Mouse (Mus musculus) midbrain, embryonic 13.5 days (tissue): ENCODE results near the gene Mrvi1. TPM values are rescaled to one million over a fixed set of nuclear protein-coding genes. Genes with fewer than 3 reads are reported as not detected.

Experiments used
- ATAC-seq: fragments of 200-750 bp; cut with Nextera tagmentation; 2 replicates; pipeline ENCODE4 v1.8.0; 2017; ENCODE audit warnings: mild to moderate bottlenecking, moderate TSS enrichment, moderate library complexity
- H3K27ac ChIP-seq: fragments of 300-500 bp; sonication (generic); 2 replicates; pipeline ENCODE4 v1.5.1; 2015; ENCODE audit warnings: inconsistent platforms, mild to moderate bottlenecking, moderate library complexity
- H3K27me3 ChIP-seq: fragments of 300-500 bp; sonication (generic); 2 replicates; pipeline ENCODE4 v1.6.1; 2015; ENCODE audit warnings: mild to moderate bottlenecking, inconsistent platforms
- H3K36me3 ChIP-seq: fragments of 300-500 bp; sonication (generic); 2 replicates; pipeline ENCODE4 v1.6.1; 2015; ENCODE audit warnings: mild to moderate bottlenecking, inconsistent platforms
- H3K4me1 ChIP-seq: fragments of 300-500 bp; sonication (generic); replicated peaks from 2 replicates; pipeline ENCODE4 v1.6.1; 2015; ENCODE audit warnings: inconsistent platforms
- H3K4me2 ChIP-seq: fragments of 300-500 bp; sonication (generic); replicated peaks from 2 replicates; pipeline ENCODE4 v1.6.1; 2015; ENCODE audit warnings: moderate library complexity, mild to moderate bottlenecking, inconsistent platforms
- H3K4me3 ChIP-seq: fragments of 300-500 bp; sonication (generic); replicated peaks from 2 replicates; pipeline ENCODE4 v1.5.1; 2015; ENCODE audit warnings: mild to moderate bottlenecking, inconsistent platforms
- H3K9ac ChIP-seq: fragments of 300-500 bp; sonication (generic); replicated peaks from 2 replicates; pipeline ENCODE4 v1.6.1; 2015; ENCODE audit warnings: mild to moderate bottlenecking, inconsistent platforms
- H3K9me3 ChIP-seq: fragments of 300-500 bp; sonication (generic); 2 replicates; pipeline ENCODE4 v1.6.1; 2016; ENCODE audit warnings: mild to moderate bottlenecking, inconsistent platforms
- WGBS: fragments of 180-500 bp; shearing (Covaris S2); methylation state at CpG from one replicate; pipeline ENCODE4 v1.1.7; 2015; 5-methylcytosine and 5-hydroxymethylcytosine counted together
- polyA plus RNA-seq: library from polyadenylated mRNA; unstranded; fragments of >200 nt; fragmentation: Nextera tagmentation; extraction: Ambion mirVana; gene quantifications from 2 replicates; pipeline ENCODE4 v1.2.1, GENCODE M21; 2015

The Mrvi1 gene
- polyA plus RNA-seq, 1 experiment from 2014 or later: 0.62 TPM

DNA sequence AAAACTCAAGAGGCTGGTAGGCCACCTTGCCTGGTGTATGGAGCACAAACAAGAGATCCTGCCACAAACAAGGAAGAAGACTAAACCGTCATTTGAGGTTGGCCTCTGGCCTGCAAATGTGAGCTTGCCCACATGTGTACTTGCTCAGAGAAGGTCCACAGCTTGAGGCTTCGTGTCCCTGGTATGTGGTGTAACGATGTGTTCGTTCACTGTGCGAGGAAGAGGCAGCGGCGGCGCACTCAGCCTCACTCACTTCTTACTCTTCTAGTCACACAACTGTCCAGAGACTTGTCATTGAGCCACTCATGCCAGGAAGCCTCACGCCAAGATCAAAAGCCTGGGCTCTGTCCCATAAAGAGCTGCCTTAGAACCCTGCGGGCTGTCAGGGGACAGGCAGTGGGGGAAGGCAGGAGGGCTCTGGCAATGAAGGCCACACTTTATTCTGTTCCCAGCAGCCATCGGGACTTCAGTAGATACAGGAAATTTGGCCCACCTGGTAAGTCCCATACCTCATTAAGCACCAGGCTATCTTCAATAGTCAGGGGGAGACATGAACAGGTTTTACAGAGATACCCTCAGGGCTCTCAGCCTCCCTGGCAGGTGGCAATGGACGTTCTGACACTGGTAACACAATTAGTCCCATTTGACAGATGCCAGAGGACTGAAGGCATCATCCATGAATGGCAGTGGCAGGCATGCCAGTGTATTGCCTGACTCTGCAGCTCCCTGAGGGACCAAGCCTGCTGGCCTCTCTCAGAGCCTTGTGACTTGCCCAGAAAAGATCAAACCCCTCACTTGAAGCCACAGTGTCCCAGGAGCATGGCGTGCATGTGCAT is 32.3 kb downstream of the Mrvi1 start:
- no peaks in the 10 kb centered on the region for H3K4me1 ChIP-seq
- 81% methylated on average over 13 of the region's 13 CpGs for WGBS
- no peaks in the 10 kb centered on the region for H3K36me3 ChIP-seq
- no peaks in the 10 kb centered on the region for H3K27me3 ChIP-seq
- no peak for ATAC-seq
- no peaks in the 10 kb centered on the region for H3K9me3 ChIP-seq
- no peak overlapping the region for H3K4me2 ChIP-seq
- no peak overlapping the region for H3K4me3 ChIP-seq
- no peak overlapping the region for H3K9ac ChIP-seq
- H3K27ac ChIP-seq: no peak overlapping the region

DNA sequence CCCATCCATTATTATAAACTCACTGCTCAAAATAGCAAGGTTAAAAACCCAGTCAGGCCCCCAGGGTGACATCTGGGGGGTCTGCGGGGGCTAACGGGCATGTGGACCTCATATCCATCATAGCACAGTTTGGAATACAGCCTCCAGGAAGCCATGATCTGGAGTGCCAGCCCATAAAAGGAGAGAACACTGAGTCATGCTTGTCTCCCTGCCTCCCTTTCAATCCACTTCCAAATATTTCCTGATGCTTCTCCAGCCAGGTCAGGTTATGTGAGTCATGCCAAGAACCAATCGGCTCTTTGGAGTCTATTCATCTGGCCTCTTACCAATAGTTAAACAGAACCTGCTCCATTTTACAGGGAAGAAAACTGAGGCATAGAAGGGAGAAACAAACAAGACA is 33.7 kb downstream of the Mrvi1 start:
- Histone ChIP-seq H3K27me3 (no peaks in the 10 kb centered on the region), H3K4me1 (no peaks in the 10 kb centered on the region), H3K36me3 (no peaks in the 10 kb centered on the region), H3K9ac (no peak overlapping the region), H3K27ac (no peak overlapping the region), H3K9me3 (no peaks in the 10 kb centered on the region), H3K4me3 (no peak overlapping the region), H3K4me2 (no peak overlapping the region)
- no peak for ATAC-seq
- WGBS: 97% methylated on average over 3 of the region's 3 CpGs

DNA sequence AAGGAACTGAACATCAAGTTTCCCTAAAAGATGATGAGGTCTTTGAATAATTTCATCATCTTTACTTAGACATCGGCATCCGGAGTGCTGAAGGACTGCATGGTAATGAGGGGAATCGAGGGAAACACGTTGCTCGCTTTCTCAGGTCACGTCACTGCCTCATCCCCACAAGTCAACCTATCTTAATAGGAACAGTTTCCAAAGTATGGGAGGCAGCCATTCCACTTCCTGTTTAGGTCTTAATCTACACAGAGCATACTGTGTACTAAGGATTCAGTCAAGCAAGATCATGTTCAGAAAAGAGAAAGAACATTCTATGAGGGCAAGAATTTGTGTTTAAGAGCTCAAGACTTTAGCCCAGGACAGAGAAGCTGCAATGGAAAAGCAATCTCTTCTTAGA is 34.6 kb downstream of the Mrvi1 start:
- Histone ChIP-seq H3K4me3 (no peak overlapping the region), H3K27ac (no peak overlapping the region), H3K36me3 (no peaks in the 10 kb centered on the region), H3K4me2 (no peak overlapping the region), H3K27me3 (no peaks in the 10 kb centered on the region), H3K4me1 (no peaks in the 10 kb centered on the region), H3K9ac (no peak overlapping the region), H3K9me3 (no peaks in the 10 kb centered on the region)
- no peak for ATAC-seq
- WGBS: 88% methylated on average over 6 of the region's 6 CpGs

DNA sequence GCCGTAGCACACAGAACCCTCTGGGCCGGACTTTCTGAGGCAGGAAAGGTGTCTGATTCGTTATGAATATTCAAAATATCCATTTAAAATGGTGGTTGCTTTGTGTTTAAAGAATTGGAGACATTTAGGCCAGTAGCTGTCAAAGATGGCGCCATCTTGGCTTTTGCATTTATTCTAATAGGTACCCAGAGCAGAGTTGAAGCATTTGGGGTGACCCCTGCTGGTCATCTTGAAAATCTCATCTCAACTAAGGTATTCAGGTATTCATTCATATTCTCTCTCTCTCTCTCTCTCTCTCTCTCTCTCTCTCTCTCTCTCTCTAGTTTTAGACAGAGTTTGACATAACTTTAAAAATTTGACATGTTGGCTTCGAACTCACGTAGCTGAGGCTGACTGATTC is 35.5 kb downstream of the Mrvi1 start:
- H3K27me3 ChIP-seq: no peaks in the 10 kb centered on the region
- H3K36me3 ChIP-seq: no peaks in the 10 kb centered on the region
- no peaks in the 10 kb centered on the region for H3K4me1 ChIP-seq
- H3K4me3 ChIP-seq: no peak overlapping the region
- no peak overlapping the region for H3K27ac ChIP-seq
- no peak for ATAC-seq
- H3K9me3 ChIP-seq: no peaks in the 10 kb centered on the region
- no peak overlapping the region for H3K4me2 ChIP-seq
- H3K9ac ChIP-seq: no peak overlapping the region
- 75% methylated on average over 6 of the region's 6 CpGs for WGBS

DNA sequence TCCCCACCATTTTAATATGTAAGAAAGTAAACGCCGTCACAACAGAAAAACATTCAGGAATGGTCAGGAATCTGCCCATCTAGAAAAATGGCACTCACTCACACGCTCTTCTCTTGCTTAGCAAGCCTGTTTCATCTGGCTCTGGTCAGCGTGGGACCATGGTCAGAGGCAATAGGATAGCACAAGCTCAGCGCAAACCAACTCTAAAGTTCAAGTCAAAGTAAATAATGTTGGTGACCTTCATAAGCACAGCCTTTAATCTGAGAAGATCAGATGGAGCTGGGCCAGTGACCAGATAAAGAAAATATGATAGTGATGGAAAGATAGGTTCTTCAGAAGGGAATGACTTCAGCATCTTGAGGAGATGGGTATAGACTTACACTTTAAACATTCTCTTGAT is 37.9 kb downstream of the Mrvi1 start:
- H3K4me1 ChIP-seq: no peaks in the 10 kb centered on the region
- WGBS: 91% methylated on average over 5 of the region's 5 CpGs
- H3K4me3 ChIP-seq: no peak overlapping the region
- H3K36me3 ChIP-seq: no peaks in the 10 kb centered on the region
- no peaks in the 10 kb centered on the region for H3K9me3 ChIP-seq
- H3K9ac ChIP-seq: no peak overlapping the region
- no peaks in the 10 kb centered on the region for H3K27me3 ChIP-seq
- no peak for ATAC-seq
- H3K27ac ChIP-seq: no peak overlapping the region
- no peak overlapping the region for H3K4me2 ChIP-seq

DNA sequence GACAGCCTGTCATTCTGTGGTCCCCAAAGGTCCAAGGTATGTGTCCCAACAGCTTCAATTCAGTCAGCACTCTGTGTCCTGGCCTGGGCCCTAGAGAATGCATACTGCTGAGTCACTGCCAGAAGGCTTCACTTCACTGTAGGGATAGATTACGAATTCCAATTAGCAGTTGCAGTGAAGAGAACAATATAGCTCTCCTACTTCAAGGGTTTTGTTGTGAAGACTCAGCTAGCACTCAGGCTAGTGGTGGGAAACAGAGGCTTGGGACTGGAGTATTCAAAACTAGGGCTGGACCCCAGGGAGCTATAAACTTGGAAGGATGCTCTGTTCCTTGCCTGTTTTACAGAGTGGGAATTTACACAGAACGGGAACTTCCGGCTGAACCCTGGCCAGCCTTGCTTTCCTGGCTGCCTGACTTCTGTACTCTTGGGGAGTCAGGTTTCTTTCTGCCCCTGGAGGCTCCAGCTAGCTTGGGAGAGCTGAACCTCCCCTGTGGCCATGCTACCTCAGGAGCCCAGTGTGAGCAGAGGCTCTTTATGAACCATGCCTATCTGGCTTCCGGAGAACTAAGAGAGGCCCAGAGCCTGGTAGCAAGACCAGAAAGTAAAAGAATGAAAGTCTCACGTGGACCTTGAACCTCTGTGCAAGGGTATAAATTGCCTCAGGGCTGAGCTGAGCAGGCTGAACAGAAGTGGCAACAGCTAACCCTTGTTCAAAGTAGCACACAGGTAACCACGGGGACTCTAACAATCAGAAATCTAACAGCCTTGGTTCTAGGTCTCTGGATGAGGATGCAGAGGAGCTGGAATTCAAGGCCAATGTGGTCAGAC is 40.3 kb downstream of the Mrvi1 start:
- WGBS: 71% methylated on average over 6 of the region's 6 CpGs
- no peak for ATAC-seq

DNA sequence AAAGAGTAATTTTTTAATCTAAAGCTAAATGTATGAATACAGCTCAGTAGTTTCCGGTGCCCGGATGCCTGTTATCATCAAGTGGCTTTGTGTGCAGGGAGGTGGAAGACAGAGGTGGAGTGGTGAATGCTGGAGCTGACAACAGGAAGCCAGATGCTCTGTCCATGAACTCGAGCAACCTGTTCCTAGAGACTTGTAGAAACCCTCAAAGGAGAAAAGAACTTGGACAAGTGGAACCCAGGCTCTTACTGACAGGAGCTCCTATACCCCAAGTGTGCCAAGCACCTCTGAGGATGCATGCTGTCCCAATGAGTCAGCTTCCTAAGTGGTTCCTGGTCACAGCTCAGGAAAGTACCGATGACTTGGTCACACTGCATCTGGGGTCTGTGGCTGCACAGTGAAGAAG is 41.1 kb downstream of the Mrvi1 start:
- no peak for ATAC-seq
- WGBS: 89% methylated on average over 4 of the region's 4 CpGs

More for the DNA sequence above, 40.3 kb downstream of the Mrvi1 start:
- H3K4me2 ChIP-seq: no peak overlapping the region
- no peak overlapping the region for H3K4me3 ChIP-seq
- H3K9ac ChIP-seq: no peak overlapping the region
- H3K36me3 ChIP-seq: no peaks in the 10 kb centered on the region
- H3K9me3 ChIP-seq: no peaks in the 10 kb centered on the region
- H3K4me1 ChIP-seq: no peaks in the 10 kb centered on the region
- no peak overlapping the region for H3K27ac ChIP-seq
- no peaks in the 10 kb centered on the region for H3K27me3 ChIP-seq

DNA sequence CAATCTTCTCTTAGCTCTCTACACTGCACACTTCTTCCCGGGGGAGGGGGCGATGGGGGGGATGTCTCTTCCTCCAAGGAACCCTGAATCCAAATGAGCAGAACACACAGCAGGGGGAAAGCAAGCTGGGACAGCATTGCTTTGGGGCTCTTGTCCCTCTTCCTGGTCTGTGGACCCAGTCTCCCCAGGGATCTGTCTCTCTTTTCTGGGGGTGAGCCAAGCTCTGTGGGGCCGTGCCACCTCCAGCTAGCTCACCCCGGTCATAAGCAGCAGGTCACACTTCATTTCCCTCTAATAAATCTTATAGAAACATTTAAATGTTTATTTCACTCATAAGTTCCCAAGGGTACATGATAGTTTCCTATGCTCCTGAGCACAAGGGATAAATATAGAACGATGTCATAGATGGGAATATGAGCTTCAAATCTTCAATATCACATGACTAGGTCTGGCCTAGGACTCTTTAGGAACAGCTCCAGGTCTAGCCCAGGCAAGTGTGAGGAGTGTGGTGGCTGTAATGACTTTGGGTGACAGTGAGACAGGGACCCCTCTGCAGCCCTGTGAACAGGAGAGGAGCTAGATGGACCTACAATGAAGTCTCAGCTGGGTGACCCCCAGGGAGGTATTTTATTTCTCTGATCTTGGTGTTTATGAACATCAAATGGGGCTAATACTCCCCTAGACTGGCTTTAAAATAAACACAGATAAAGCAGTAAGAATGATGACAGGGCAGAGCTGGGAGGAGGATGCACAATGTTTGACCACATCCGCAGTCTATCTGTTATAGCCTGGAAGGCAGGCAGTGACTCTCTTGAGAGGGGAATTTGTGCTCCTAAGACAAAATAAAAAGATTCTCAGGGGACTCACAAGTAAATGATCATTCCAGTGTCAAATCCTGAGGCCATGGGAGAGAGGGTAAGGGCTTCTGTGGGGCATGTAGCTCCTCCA is 46.2 kb downstream of the Mrvi1 start:
- Histone ChIP-seq H3K36me3 (no peaks in the 10 kb centered on the region), H3K4me3 (no peak overlapping the region), H3K4me2 (no peak overlapping the region), H3K27me3 (no peaks in the 10 kb centered on the region), H3K9ac (no peak overlapping the region), H3K4me1 (no peaks in the 10 kb centered on the region), H3K9me3 (no peaks in the 10 kb centered on the region), H3K27ac (no peak overlapping the region)
- ATAC-seq: no peak
- 85% methylated on average over 6 of the region's 6 CpGs for WGBS

More for the DNA sequence above, 41.1 kb downstream of the Mrvi1 start:
- Histone ChIP-seq H3K27me3 (no peaks in the 10 kb centered on the region), H3K9ac (no peak overlapping the region), H3K9me3 (no peaks in the 10 kb centered on the region), H3K4me3 (no peak overlapping the region), H3K36me3 (no peaks in the 10 kb centered on the region), H3K4me2 (no peak overlapping the region), H3K4me1 (no peaks in the 10 kb centered on the region), H3K27ac (no peak overlapping the region)

DNA sequence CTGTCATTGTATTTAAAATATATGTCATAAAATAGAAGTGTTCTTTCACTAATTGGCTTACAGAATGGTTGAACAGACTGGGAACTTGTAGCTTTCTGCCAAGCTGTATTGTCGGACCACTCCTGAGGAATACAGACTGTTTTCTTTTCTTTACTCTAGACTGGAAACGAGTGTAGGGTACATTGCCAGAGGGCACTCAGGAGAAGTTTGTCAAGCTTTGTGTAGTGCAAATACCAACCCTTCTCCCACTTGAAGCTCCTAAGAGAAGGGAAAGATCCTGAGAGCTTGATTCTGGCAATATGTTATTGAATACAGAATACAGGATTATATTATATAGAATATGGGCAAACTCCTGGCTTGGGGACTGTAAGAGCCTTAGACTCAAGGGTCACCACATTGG is 48.3 kb downstream of the Mrvi1 start:
- Histone ChIP-seq H3K9me3 (no peaks in the 10 kb centered on the region), H3K4me3 (no peak overlapping the region), H3K27me3 (no peaks in the 10 kb centered on the region), H3K36me3 (no peaks in the 10 kb centered on the region), H3K9ac (no peak overlapping the region), H3K4me1 (no peaks in the 10 kb centered on the region), H3K4me2 (no peak overlapping the region), H3K27ac (no peak overlapping the region)
- WGBS: 78% methylated on average over 2 of the region's 2 CpGs
- no peak for ATAC-seq

DNA sequence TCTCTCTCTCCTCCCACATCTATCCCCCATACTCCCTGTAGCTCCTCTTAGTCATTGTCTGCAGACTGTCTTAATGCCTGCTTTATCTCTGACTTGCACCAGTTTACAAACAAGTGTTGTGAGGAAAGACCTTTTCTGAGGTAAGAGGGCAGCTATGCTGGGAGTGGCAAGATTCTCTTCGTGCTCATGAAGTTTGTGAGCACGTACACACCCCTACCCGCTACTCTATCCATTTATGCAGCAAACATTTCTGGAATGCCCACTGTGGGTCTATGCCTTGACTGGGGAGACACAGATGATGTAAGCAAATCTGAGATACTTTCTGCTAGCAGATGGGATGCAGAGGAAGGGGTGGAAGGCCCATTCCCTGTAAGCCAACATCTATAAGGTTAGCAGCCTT is 48.9 kb downstream of the Mrvi1 start:
- no peak overlapping the region for H3K4me2 ChIP-seq
- 95% methylated on average over 3 of the region's 3 CpGs for WGBS
- H3K9me3 ChIP-seq: no peaks in the 10 kb centered on the region
- no peaks in the 10 kb centered on the region for H3K4me1 ChIP-seq
- H3K27me3 ChIP-seq: no peaks in the 10 kb centered on the region
- H3K27ac ChIP-seq: no peak overlapping the region
- H3K4me3 ChIP-seq: no peak overlapping the region
- no peaks in the 10 kb centered on the region for H3K36me3 ChIP-seq
- H3K9ac ChIP-seq: no peak overlapping the region
- ATAC-seq: no peak

DNA sequence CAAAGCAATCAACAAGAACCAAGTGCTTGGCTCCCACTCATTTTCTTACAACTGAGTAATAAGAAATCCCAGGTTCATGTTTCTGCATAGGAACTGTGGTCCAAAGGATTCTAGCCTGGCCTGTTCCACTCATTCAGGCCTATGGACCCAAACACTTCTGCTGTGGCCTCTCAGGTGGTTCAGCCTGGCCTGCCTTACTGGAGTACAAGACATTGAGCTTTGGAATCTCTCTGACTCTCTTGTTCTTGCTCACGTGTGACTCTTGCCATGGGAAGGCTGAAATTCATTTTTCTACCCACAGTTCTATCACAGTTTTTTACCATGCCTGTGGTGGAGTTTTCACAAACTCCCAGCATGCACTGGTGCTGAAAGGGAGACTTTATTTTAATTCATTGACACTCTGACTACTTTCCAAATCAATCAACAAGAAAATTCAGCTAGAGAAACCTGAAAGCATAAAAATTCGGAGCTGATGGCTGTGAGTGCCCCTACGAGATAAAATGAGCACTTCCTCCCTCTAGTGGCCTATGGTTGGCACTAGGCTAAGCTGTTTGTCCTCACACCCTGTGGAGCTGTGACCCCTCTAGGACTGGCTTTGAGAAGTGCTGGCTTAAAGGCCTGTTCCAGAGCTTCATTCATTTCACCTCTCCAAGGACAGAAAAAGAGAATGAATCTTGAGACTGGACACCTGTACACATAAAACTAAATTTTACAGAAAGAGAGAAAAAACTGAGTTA is 52.0 kb downstream of the Mrvi1 start:
- Histone ChIP-seq H3K4me3 (no peak overlapping the region), H3K27ac (no peak overlapping the region), H3K9ac (no peak overlapping the region), H3K27me3 (no peaks in the 10 kb centered on the region), H3K4me1 (no peaks in the 10 kb centered on the region), H3K9me3 (no peaks in the 10 kb centered on the region), H3K4me2 (no peak overlapping the region), H3K36me3 (no peaks in the 10 kb centered on the region)
- no peak for ATAC-seq
- 33% methylated on average over 3 of the region's 3 CpGs for WGBS
